Mouse (Mus musculus) central nervous system, embryonic 18 days (tissue): ENCODE results near the gene Catip. TPM values are rescaled to one million over a fixed set of nuclear protein-coding genes. Genes with fewer than 3 reads are reported as not detected.

ENCODE experiments used
- polyA plus RNA-seq: library from polyadenylated mRNA; depleted of rRNA; stranded (reverse); fragments of >200 nt; gene quantifications from 2 replicates; pipeline ENCODE4 v1.2.3, GENCODE M21; 2012; rRNA removed

Catip gene
- polyA plus RNA-seq: 2.4 and 2.9 TPM in 2 replicates

GRCm38 (mm10) chr1:74361812-74362211 lies at the start of gene Catip:
TSS of gene Catip (plus strand) at chr1:74362108.

GRCm38 (mm10) chr1:74374980-74375379 lies 13.1 kb downstream of the Catip start, which contains the start of gene Slc11a1:
TSS of gene Slc11a1 (plus strand) at chr1:74375195.

GRCm38 (mm10) chr1:74390924-74391748 lies 29.2 kb downstream of the Catip start, which contains the start of gene Ctdsp1:
TSS of gene Ctdsp1 (plus strand) at chr1:74391509.

GRCm38 (mm10) chr1:74408589-74409504 lies 46.9 kb downstream of the Catip start, which contains the start of gene Vil1:
TSS of gene Vil1 (plus strand) at chr1:74409376.

Other genes with a start within 250 kb of the Catip start
- gene Tns1, start 237.7 kb upstream of the Catip start, polyA plus RNA-seq: 6.9 and 7.0 TPM in 2 replicates
- gene Rufy4, start 236.6 kb upstream of the Catip start, polyA plus RNA-seq: 0.27 and 0.39 TPM in 2 replicates
- gene Cxcr2, start 208.1 kb upstream of the Catip start, polyA plus RNA-seq: 0.09 and 0.13 TPM in 2 replicates
- gene Cxcr1, start 167.5 kb upstream of the Catip start, polyA plus RNA-seq: not detected in 2 replicates
- 266 and 288 TPM in 2 replicates for gene Arpc2, start 126.0 kb upstream of the Catip start, polyA plus RNA-seq
- not detected in 2 replicates for gene Gpbar1, start 83.6 kb upstream of the Catip start, polyA plus RNA-seq
- 164 and 172 TPM in 2 replicates for gene Aamp, start 77.4 kb upstream of the Catip start, polyA plus RNA-seq
- 65.4 and 67.8 TPM in 2 replicates for gene Pnkd, start 77.2 kb upstream of the Catip start, polyA plus RNA-seq
- 5.6 and 7.7 TPM in 2 replicates for gene Tmbim1, start 56.5 kb upstream of the Catip start, polyA plus RNA-seq
- gene Slc11a1, start 13.1 kb downstream of the Catip start, polyA plus RNA-seq: 1.6 and 1.8 TPM in 2 replicates
- gene Ctdsp1, start 29.4 kb downstream of the Catip start, polyA plus RNA-seq: 18.5 and 21.3 TPM in 2 replicates
- gene Vil1, start 47.3 kb downstream of the Catip start, polyA plus RNA-seq: 0.22 and 0.28 TPM in 2 replicates
- 47.5 and 47.7 TPM in 2 replicates for gene Cnot9, start 143.9 kb downstream of the Catip start, polyA plus RNA-seq
- 5.5 and 7.0 TPM in 2 replicates for gene Plcd4, start 180.8 kb downstream of the Catip start, polyA plus RNA-seq
- 10.5 and 12.4 TPM in 2 replicates for gene Usp37, start 182.2 kb downstream of the Catip start, polyA plus RNA-seq
- gene Zfp142, start 226.1 kb downstream of the Catip start, polyA plus RNA-seq: 18.7 and 20.5 TPM in 2 replicates
- 29.7 and 30.6 TPM in 2 replicates for gene Bcs1l, start 226.2 kb downstream of the Catip start, polyA plus RNA-seq
- 134 and 139 TPM in 2 replicates for gene Rnf25, start 239.3 kb downstream of the Catip start, polyA plus RNA-seq
- 17.6 and 19.2 TPM in 2 replicates for gene Stk36, start 239.3 kb downstream of the Catip start, polyA plus RNA-seq